Mouse (Mus musculus) 416B (cell line): ENCODE measurements around the gene Calcoco1.

Experiments
- DNase-seq: peaks from one replicate; pipeline ENCODE4 v3.0.0; 2011; ENCODE audit warnings: low read depth

Calcoco1 gene

DNA sequence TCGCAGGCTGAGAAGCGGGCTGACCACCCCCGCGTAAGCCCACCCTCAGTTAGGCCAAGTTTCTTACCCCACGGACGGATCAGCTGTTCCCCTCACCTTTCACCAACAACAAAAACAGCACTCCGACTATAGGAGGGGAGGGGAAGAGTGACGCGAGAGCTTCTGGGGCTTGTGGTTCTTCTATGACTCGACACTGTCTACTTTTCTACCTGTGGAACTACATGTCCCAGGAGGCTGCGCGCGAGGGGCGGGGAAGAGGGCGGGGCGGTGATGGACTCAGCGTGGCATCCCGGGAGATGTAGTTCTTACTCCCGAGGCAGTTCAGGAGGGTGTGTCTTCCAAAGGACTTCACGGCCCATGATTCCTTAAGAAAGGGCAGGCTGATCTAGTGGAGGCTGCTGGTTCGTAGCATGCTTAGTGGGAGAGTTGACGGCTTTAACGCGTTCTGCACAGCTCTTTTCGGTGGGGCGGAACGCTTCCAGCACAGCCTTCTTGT is at the start of gene Calcoco1:
Calcoco1 (minus strand) TSS at position 199 of the 496 bp plus-strand sequence.
- peak; percentile 99 for DNase-seq

DNA sequence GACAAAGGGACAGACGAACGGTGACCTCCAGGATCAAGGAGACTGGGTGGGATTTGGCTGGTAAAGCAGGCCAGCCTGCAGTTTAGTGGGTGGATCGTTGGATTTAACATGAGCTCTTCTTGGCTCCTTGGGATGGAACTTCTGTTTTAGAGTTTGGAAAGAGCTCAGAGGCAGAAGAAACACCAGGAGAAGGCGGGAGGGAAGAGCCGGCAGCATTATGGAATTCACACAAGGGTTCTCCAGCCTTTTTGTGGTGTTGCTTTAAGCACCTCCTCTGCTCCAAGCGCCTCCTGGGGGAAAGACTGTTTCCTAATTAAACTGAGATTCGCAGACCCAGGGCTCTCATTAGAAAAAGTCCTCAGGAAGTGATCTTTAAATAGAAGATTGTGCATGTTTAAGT is 48.9 kb upstream of the Calcoco1 start:
- no peak for DNase-seq

DNA sequence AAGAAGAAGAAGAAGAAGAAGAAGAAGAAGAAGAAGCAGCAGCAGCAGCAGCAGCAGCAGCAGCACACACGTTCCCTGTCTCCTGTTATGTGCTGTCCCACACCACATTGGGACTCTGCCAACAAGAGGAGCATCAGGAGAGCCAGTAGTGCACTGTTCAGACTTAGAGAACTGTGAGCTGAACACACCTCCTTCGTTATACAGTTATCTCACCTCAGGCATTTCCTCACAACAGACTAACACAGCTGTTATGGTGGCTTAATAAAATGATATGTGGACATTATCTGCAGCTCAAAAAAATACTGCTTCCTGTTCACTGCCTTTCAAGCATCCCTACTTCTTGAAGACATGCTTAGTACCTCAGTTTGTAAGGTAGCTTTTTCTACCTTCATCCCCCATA is 43.2 kb upstream of the Calcoco1 start:
- DNase-seq: no peak

DNA sequence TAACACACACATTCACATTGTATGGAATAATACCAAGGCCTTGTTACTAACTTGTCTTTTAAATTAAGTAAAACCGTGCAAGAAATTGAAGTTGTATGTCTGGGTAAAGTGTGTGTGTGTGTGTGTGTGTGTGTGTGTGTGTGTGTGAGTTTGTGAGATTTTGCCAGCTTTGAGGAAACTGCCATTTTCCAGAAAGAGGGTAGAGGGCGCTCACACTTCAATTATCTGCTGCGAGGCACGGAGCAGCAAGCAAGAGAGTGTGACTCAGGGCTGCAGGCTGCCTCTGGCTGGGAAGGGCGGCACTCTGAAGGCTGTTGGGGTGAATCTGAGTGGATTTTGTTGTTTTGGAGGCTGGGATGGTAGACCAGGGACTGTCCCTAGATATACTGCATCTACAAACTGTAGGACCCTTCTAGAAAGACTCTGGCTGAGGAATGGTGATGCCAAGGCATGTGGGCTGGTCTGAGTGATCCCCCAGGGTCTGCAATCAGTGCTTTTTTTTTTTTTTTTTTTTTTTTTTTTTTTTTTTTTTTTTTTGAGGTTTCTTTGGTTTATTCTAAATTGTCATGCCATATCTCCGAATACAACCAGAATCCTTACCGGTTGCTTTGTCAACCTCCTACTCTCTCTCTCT is 39.9 kb upstream of the Calcoco1 start:
- DNase-seq: peak; percentile 76

DNA sequence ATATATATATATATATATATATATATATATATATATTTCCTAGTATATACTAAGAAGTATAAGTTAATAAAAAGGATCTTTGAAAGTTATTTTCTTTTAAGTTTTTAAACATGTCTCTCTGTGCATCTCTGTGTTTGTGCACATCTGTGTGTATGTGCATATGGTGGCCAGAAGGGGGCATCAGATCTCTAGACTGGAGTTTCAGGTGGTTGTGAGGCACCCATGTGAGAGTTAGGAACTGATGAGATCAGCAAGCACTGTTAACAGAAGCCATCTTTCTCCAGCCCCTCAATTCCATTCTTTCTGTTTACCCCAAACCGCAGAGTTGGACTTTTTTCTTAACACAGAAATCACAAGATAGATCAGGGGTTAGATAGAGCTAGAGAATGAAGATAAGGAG is 35.7 kb upstream of the Calcoco1 start:
- DNase-seq: no peak

DNA sequence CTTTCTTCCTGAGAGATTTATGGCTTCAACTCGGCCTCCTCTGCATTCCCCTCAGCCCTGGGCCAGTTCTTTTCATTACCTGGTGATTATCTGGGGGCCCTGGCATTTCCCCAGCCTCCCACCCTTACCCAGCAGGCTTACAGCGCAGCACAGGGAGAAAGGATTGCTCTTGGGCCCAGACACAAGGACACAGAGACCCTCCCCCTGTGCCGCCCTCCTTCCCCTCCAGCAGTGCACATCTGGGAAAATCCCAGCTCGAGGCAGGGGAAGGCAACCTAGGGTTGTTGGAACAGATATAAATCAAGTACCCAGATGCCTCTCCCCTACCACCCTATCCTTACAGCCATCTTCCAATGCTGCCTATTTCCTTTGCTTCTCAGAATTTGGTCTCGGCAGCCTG is 33.1 kb upstream of the Calcoco1 start:
- no peak for DNase-seq

DNA sequence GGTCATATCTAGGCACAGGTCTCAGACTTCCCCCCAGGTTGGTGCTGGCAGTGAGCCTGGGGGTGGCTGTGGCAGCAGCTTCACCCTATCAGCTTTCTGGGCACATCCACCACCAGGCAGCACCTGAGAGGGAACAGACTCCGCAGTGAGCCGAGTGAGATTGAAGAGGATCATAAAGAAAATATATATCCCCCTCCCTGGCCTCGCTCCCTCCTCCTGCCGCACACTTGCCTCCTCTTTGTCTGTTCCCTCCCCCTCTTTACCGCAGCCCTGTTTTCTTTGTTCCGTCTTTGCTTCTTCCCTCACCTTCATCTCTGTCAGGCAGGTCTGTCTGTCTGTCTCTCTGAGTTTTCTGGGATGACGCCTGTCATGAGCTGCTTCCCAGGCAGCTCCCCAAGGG is 32.4 kb upstream of the Calcoco1 start:
- no peak for DNase-seq

DNA sequence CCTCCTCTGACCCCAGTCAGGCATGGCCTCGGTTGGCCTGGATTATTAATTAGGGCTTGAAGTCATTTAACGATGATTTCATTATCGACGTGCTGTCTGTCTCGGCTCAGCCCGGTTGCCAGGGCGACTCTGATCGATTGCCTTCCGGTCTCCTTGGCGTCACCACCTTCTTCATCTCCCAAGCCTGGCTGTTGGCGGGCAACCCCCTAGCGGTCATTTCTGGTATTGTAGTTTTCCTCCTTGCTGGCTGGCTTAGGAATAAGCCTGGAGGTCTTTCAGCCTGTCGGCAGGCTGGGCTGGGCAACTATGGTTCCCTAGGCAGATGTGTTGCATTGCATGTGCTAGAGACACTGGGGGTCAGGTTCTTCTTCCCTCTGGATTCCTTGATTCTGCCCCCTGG is 31.2 kb upstream of the Calcoco1 start:
- peak; percentile 37 for DNase-seq

DNA sequence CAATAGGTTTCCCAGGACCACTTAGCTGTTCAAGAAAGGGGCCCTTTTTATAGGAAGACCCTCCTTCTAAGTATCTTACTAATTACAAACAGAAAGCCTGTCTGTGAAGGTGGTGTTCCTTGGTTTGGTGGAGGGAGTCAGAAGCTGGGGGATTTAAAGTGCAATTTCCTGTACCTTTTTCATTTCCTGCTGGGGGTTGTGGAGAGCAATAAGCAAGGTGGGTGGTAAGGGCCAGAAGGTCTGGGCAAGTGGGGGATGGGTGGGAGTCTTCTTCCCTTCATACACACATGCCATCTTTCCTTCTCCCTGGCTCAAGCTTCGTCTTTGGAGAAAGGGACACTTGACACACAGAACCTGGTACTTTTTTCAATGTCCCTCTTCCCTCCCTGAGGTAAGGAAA is 30.2 kb upstream of the Calcoco1 start:
- no peak for DNase-seq

DNA sequence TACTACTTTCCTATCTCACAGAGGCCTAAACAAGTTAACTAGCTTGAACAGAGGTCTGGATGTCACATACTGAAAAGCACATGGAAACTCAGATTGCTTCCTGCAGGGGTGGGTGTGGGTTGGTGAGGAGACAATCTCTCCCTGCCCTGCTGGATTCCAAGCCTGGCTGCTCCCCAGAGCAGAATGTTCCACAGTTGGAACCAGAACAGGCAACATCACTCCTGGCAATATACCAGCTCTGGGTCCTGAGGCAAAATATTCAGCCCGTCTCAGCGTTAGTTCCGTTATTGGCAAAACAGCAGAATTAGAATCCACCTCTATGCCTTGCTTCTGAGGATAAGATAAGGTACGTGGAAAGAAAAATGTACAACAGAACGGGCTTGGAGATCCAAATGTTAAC is 28.3 kb upstream of the Calcoco1 start:
- DNase-seq: no peak

DNA sequence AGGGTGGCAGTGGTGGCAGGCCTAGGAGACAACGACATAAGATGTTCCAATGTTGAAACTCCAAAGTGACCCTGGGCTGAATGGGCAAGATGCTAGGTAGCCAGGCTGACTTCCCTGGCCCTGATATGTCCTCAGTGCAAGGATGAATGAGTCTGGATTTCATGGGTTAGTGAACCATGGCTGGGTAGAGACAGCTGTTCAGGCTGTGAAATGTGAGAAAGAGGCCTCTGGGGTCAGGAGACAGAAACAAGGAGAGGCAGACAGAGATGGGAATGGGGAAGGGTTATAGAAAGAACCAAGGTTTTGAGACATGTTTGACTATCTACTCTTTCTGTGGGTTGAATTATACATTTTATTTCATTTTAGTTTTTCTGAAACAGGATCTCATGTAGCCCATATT is 27.1 kb upstream of the Calcoco1 start:
- DNase-seq: no peak

DNA sequence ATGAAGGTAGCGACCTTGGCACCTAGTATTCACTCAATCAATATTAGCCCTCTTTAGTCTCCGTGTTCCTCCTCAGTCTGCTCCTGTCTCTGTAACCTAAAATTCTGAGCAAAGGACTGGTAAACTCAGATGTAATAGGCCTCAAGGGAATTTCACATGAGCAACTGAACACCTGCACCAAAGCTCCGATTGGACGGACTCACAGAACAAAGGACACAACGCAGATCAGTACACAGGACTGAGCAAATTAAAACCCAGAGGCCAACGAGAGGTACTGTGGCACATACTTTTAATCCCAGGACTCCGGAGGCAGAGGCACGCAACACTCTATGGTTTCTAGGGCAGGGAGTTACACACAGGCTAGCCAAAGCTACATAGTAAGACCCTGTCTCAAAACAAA is 25.9 kb upstream of the Calcoco1 start:
- DNase-seq: no peak

DNA sequence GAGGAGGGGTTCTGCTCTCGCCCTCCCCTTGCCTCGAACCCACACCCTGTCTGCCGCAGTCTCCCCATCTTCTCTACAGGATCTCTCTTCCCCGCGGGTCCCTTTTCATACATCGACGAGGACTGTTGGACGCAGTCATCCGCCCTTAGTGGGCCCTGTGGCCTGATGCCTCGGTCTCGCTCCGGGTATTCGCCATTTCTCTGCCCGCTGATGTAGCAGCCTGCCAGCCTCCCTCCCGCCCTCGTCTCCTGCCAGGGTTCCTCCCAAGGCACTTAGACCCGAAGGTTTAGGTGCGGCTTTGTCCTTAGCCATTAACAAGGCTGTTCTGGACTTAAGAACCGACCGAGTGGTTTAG is 25.3 kb upstream of the Calcoco1 start:
- DNase-seq: no peak

DNA sequence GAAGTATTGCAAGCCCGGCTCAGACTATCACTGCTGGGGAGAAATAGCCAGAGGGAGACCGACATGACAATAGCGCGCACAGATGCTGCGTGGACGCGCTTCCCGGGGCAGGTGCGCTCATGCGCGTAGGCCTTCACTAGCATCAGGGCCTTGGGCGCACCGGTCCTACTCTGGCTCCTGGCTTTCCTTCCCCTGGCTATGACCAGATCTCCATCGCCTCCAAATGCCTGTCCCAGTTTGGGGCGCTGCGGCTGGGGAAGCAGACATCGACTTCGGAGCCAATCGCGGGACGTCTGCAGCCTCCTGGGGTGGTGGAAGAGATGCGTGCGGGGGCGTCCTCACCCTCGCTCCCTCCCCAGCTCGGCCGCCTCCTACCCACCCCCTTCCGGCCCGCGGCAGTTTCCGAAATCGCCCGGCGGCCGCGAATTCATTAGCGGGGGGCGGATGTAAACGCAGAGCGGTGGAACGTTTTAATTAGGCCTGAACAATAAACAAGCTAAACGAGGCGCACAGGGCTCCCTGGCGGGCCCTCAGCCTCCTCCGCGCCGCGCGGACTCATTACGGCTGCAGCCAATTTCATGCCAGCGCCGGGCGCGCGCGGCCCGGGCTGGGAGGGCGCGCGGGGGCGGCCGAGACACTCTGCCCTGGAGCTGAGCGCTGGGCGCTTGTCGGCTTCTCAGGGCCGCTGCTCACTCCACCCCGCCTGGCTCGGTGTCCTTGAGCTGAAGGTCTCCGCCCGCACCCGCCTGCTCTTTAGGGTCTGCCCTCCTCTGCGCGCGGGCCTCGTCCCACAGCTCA is 24.7 kb upstream of the Calcoco1 start:
- DNase-seq: no peak

DNA sequence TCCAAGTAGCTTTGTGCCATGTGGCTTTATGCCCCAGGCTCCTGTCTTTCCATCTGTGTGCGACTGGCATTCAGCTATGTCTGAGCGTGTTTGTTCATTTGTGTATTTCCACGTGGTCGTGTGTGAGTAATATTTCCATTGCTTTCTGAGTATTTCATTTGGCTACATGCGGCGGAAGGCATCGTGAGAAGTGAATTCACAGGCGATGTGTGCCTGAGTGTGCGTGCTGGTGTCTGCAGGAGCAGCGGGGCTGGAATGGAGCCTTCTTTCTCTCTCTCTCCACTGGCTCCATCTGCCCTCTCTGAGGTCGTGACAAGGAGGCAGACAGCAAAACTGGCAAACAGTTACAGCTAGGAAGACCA is 24.1 kb upstream of the Calcoco1 start:
- DNase-seq: no peak

DNA sequence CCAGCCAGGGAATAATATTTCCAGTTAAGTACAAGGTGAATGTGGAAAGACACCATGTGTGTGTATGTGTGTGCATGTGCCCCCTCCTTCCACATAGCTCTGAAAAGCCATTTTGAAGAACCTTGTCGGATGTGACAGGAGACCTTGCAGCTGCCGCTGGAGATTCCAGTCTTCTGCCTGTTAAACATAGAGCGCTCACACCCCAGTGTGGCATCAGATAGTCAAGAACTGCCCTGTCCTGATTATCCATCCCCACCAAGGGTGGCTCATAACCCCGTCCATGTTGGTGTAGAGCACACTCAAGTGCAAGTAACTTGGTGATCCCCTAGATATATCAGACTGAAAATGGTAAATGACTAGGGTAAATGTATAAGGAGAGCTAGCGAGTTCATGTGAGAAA is 23.4 kb upstream of the Calcoco1 start:
- DNase-seq: no peak

DNA sequence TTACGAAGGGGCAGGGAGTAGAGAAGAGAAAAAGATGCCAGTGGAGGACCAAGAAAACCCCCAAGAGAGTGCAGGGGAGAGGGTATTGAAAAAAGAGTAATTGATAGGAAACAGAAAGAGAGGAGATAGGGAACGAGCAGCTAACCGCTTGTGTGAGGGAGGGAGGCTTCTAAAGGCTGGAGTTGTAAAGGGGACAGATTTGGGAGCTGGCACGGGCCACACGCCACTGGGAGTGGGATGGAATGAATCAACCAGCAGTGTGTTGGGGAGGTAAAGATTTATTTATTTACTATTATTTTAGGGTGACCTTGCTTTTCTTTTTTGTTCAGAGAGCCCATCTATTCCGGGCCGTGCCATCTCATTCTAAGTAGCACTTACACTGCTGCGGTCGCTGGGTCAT is 22.9 kb upstream of the Calcoco1 start:
- no peak for DNase-seq

DNA sequence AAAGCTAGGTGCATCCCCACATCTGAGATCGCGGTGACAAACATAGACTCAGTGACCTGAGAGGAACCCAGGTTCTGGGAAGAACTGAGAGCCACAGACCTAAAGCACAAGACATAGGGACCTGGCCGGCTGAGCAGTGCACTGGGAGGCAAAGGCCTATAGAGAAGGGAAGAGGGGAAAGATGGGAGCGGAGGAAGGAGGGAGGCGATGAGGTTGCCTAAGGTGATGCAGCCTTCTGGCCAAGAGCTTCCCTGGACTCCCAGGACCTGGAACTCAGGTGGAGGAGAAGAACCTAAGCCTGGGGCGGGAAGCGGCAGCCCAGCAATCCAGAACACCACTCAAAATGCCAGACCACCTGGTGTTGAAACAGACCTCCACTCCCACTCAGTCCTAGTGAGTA is 22.4 kb upstream of the Calcoco1 start:
- no peak for DNase-seq

DNA sequence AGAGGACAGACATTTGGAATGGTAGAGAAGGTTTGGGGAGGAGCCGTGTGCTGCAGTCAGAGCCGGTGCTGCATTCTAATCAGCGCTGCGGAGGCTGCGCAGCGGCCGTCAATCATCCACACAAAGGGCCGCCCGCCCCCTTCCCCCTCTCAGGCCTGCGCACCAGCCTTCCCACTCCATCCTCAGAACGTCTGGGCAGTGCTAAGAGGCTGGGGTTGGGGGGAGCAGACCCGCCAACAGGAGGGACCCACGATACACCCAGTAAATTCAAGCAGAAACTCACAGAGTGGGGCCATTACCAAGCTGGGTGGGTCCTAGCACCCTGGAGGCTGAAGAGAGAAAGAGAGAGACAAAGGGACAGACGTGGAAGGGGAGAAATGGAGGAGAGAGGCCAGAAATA is 22.0 kb upstream of the Calcoco1 start:
- no peak for DNase-seq

DNA sequence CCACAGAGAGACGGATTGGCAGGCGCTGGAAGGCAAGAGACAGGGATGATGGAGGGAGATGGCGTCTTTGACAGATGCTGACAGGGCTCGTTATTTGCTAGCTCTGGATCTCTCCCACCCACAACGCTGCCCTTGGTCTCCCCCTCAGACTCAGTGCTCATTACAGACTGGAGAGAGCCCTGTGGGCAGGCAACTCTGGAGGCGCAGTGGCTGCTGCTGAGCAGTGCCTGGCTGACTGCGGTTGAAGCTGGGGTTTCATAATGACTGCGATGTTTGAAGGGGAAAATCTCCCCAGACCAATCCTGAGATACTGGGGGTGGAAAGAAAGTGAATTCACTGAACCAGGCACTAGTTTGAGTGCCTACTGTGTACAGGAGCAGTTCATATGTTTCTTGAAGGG is 21.2 kb upstream of the Calcoco1 start:
- no peak for DNase-seq

DNA sequence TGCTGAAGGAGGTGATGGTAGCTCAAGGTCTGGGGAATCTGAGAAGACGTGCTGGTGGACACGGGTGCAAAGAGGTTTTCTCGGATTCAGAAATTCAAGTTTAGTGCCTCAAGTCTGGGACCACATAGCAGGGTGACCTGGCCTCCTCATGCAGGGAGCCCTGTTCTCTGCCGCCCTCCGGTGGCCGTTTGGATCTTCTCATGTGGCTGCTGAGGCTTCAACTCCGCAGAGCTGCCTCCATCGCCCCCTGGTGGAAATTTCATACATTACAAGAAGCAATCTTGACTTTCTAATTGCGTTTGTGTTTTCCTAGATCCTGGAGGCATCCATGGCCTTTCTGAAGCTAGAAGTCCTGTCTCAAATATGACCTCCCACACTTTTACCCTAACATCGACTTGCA is 20.6 kb upstream of the Calcoco1 start:
- peak; percentile 92 for DNase-seq

DNA sequence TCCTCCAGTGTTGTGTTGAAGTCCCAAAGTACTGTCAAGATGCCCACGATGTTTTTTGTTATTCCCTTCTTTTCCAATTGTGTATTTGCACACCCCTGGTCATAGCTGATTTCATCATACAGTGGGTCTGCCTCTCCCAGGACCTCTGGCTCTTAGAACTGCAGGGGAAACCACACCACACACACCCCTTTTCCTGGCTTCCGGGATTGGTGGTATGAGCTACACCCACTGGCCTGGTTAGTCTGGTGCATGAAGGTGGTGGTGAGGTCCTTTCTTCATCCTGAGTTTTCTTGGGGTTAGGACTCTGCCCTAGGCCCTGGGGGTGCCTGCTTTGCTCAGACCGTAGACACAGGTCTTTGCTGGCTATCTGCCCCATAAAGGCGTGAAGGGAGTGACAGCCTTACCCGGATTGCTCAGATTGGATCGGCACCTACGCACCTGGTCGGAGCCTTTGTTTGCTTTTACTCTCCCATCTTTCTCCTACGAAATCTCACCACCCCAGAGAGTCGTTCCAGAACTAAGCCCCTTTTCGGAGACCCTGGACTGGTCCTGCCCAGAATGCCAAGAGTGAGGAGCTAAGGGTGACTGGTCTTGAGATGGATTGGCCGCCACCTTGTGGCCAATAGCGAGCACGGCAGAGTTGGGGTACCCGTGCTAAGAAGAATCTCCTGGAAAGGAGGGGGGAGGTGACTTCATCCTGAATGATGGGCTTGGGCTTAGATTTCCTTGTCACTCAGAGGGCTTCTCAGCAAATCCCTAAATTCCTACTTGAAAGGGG is 17.7 kb upstream of the Calcoco1 start:
- peak; percentile 79 for DNase-seq

DNA sequence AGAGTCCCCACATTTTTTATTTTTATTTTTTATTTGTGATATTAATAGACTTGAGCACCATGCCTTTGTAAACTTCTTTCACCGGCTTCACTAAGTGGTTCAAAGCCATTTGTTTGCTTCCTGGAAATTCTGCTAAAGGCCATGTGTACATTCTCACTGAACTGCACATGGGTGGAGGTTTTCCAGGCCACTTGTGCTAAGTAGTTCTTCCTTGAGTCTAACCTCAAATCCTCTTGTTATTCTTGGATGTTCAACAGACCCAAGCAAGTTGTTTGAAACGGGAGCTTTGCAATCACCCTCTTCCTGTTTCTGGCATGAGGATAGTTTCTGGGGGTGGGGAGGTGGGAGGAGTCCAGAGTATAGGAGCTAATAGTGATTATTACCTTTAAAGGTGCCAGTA is 16.5 kb upstream of the Calcoco1 start:
- peak; percentile 35 for DNase-seq
